Mouse (Mus musculus) midbrain, embryonic 13.5 days (tissue): ENCODE measurements around the gene Vegfd. TPM values are rescaled to one million over a fixed set of nuclear protein-coding genes. Genes with fewer than 3 reads are reported as not detected.

Source experiments
- ATAC-seq: fragments of 200-750 bp; cut with Nextera tagmentation; 2 replicates; pipeline ENCODE4 v1.8.0; 2017; ENCODE audit warnings: mild to moderate bottlenecking, moderate TSS enrichment, moderate library complexity
- H3K27ac ChIP-seq: fragments of 300-500 bp; sonication (generic); 2 replicates; pipeline ENCODE4 v1.5.1; 2015; ENCODE audit warnings: inconsistent platforms, mild to moderate bottlenecking, moderate library complexity
- H3K27me3 ChIP-seq: fragments of 300-500 bp; sonication (generic); 2 replicates; pipeline ENCODE4 v1.6.1; 2015; ENCODE audit warnings: mild to moderate bottlenecking, inconsistent platforms
- H3K36me3 ChIP-seq: fragments of 300-500 bp; sonication (generic); 2 replicates; pipeline ENCODE4 v1.6.1; 2015; ENCODE audit warnings: mild to moderate bottlenecking, inconsistent platforms
- H3K4me1 ChIP-seq: fragments of 300-500 bp; sonication (generic); replicated peaks from 2 replicates; pipeline ENCODE4 v1.6.1; 2015; ENCODE audit warnings: inconsistent platforms
- H3K4me2 ChIP-seq: fragments of 300-500 bp; sonication (generic); replicated peaks from 2 replicates; pipeline ENCODE4 v1.6.1; 2015; ENCODE audit warnings: moderate library complexity, mild to moderate bottlenecking, inconsistent platforms
- H3K4me3 ChIP-seq: fragments of 300-500 bp; sonication (generic); replicated peaks from 2 replicates; pipeline ENCODE4 v1.5.1; 2015; ENCODE audit warnings: mild to moderate bottlenecking, inconsistent platforms
- H3K9ac ChIP-seq: fragments of 300-500 bp; sonication (generic); replicated peaks from 2 replicates; pipeline ENCODE4 v1.6.1; 2015; ENCODE audit warnings: mild to moderate bottlenecking, inconsistent platforms
- H3K9me3 ChIP-seq: fragments of 300-500 bp; sonication (generic); 2 replicates; pipeline ENCODE4 v1.6.1; 2016; ENCODE audit warnings: mild to moderate bottlenecking, inconsistent platforms
- WGBS: fragments of 180-500 bp; shearing (Covaris S2); methylation state at CpG from one replicate; pipeline ENCODE4 v1.1.7; 2015; 5-methylcytosine and 5-hydroxymethylcytosine counted together
- polyA plus RNA-seq: library from polyadenylated mRNA; unstranded; fragments of >200 nt; fragmentation: Nextera tagmentation; extraction: Ambion mirVana; gene quantifications from 2 replicates; pipeline ENCODE4 v1.2.1, GENCODE M21; 2015

The Vegfd gene
- polyA plus RNA-seq, 1 experiment from 2014 or later = 0.12 TPM

DNA sequence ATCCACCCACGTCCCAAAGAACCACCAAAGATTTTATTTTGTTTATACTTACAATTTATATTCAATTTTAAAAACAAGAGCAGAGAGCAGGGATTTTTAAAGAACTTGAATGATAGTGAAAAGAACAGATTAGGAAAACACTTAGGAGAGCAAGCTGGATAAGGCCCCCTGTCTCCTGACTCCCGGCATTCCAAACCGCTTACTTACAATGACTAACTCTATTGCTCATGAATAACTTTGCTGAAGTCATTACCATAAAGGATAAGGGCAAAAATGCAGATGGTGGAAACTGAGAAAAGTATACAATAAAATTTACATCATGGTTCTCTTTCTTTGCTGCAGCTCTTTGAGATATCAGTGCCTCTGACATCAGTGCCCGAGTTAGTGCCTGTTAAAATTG, 20.9 kb downstream of the Vegfd start:
- no peak for ATAC-seq
- Histone ChIP-seq H3K4me1 (no peaks in the 10 kb centered on the region), H3K27ac (no peak overlapping the region), H3K4me2 (no peak overlapping the region), H3K4me3 (no peak overlapping the region), H3K9ac (no peak overlapping the region), H3K36me3 (no peaks in the 10 kb centered on the region), H3K27me3 (no peaks in the 10 kb centered on the region), H3K9me3 (no peaks in the 10 kb centered on the region)
- 75% methylated on average over 4 of the region's 4 CpGs for WGBS

DNA sequence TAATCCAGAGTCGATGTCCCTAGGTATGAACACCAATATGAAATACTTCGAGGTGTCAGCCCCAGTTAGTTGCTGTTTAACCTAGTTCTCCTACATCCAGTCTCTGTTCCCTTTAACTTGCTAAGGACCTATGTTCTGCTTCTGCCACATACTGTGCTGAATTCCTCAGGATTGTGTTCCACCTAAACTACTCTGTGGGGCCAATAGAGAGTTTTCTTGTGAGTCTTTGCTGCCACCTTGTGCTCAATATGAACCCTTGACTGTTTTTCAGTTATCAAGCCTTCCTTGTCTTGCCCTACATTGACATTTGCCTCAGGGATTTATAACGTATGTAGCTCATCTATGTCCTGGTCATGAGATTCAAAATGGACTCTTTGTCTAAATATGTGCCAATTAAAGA, 25.3 kb downstream of the Vegfd start:
- WGBS = 61% methylated on average over 3 of the region's 3 CpGs
- no peaks in the 10 kb centered on the region for H3K27me3 ChIP-seq
- no peak overlapping the region for H3K4me3 ChIP-seq
- no peaks in the 10 kb centered on the region for H3K36me3 ChIP-seq
- H3K4me1 ChIP-seq = no peaks in the 10 kb centered on the region
- H3K9ac ChIP-seq = no peak overlapping the region
- no peak for ATAC-seq
- no peak overlapping the region for H3K4me2 ChIP-seq
- H3K27ac ChIP-seq = no peak overlapping the region
- no peaks in the 10 kb centered on the region for H3K9me3 ChIP-seq

DNA sequence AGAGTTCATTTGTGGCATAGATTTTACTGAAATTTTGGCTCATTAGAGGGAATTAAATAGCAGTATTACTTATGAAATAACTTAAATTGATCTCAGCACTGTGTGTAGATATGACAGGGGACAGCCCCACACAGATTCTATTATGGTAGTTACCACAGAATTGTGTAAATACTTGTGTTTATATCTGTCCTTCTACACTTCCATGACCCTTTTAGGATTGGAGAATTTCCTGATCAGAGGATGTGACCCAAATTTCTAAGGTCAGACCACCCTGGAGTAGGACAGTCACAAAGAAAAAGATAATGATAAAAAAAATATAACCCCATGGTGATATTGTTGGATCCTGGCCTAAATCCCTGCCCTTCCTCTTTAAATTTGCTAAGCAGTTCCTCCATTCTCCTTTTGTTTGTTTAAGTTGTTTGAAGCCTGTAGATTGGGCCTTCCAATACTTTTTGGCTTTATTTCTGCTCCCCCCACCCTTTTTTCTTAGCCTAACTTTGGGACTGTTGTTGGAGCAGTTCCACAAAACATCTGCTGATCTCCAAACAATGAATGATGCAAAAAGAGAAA, 32.0 kb downstream of the Vegfd start:
- H3K4me2 ChIP-seq = no peak overlapping the region
- no peaks in the 10 kb centered on the region for H3K36me3 ChIP-seq
- H3K4me3 ChIP-seq = no peak overlapping the region
- H3K9me3 ChIP-seq = no peaks in the 10 kb centered on the region
- no peaks in the 10 kb centered on the region for H3K4me1 ChIP-seq
- no peaks in the 10 kb centered on the region; the same call in 1 of the 2 replicates for H3K27me3 ChIP-seq
- H3K27ac ChIP-seq = no peak overlapping the region
- no peak for ATAC-seq
- H3K9ac ChIP-seq = no peak overlapping the region

DNA sequence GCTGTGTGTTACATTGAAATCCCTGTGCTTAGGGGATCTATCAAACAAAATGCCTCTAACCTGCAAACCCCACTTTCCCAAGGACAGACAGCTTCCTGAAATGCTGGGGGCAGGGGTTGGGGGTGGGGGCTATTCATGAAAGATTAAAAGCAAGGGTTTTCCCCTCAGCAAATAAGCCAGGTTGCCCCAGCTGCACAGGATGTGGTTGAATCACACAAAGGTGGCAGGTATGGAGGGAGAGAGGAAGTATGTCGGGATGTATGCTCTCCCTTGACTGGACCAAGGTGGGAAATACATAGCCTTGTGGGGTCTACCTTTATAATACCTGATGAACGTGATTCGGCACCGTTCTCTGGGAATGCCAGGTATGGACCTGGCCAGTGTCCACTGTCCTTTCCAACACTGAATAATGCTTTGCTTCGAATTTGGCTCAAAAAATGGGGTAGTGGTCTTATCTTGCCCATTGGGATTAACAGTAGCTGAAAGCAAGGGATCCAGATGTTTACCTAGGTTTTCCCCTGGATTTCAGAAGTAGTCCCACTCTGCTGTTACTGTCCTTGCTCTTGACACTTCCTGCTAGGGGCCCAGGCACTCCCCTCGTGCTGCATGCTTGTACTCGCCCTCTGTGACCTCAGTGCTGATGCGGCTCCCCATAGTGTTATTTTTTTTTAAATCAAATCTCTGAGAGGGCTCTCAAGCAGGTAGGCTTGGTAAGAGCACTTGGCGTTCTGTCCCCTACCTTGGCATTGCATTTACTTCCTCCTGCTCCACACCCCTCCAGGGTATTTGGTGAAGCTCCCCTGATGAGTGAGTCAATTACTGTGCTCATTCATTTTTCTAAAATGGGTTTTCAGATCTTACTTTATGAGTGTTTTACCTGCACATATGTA, 33.2 kb downstream of the Vegfd start:
- Histone ChIP-seq H3K9ac (no peak overlapping the region), H3K27me3 (no peaks in the 10 kb centered on the region; the same call in 1 of the 2 replicates), H3K4me2 (no peak overlapping the region), H3K4me3 (no peak overlapping the region), H3K9me3 (no peaks in the 10 kb centered on the region), H3K36me3 (no peaks in the 10 kb centered on the region), H3K27ac (no peak overlapping the region), H3K4me1 (no peaks in the 10 kb centered on the region)
- no peak for ATAC-seq
- 74% methylated on average over 9 of the region's 9 CpGs for WGBS

DNA sequence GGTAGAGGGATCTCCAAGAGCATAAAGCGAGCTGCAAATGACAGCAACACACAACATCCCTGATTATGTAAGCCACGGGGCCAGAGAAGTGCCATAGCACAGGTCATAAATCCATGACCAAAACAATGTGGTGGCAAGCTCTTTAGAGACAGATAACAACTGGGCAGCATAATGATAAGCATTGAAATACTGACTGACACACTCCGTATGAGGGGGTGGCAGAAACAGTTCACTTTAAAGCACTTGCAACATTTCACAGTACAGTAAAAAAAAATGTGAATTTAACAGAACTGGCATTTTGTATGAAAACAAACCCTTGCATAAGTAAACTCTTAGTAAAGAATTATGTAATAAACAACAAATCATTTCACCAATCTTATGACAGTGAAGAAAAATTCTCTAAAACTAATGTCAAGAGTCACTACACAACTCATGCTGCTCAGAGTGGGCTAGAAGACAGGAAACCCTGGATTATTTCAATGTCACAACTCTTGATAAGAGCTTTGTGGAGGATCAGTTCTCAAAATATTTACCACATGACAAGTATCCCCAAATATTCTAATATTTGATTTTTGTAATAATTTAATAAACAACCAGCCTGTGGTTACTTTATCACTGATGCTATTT, 35.2 kb downstream of the Vegfd start:
- no peaks in the 10 kb centered on the region for H3K9me3 ChIP-seq
- H3K27me3 ChIP-seq = no peaks in the 10 kb centered on the region; the same call in 1 of the 2 replicates
- H3K36me3 ChIP-seq = no peaks in the 10 kb centered on the region
- no peak for ATAC-seq
- H3K4me3 ChIP-seq = no peak overlapping the region
- no peak overlapping the region for H3K4me2 ChIP-seq
- H3K4me1 ChIP-seq = no peaks in the 10 kb centered on the region
- H3K9ac ChIP-seq = no peak overlapping the region
- H3K27ac ChIP-seq = no peak overlapping the region
- WGBS = 84% methylated on average over 3 of the region's 3 CpGs

DNA sequence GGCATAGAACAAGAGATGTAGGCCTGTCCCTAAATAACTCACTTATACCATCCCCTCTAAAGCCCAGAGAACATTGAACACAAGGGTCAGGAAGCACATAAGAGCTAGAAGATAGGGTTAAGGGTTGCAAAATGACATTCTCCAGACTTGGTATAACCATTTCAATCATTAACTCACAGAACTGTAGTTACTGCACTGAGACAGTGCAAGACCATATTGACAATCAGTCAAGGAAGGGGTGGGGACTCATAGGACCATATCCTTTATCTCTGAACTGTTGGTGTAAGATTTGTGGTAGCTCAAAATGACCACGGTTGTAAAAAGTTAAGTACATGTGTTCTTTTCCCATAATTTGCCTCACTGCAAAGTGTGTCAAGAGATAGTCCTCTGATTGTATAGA, 37.4 kb downstream of the Vegfd start:
- Histone ChIP-seq H3K9ac (no peak overlapping the region), H3K27me3 (peaks cover 4% of the 10 kb centered on the region; the same call in 1 of the 2 replicates), H3K4me1 (no peaks in the 10 kb centered on the region), H3K27ac (no peak overlapping the region), H3K9me3 (no peaks in the 10 kb centered on the region), H3K4me2 (no peak overlapping the region), H3K4me3 (no peak overlapping the region), H3K36me3 (no peaks in the 10 kb centered on the region)
- ATAC-seq = no peak
- 83% methylated on average over 1 of the region's 1 CpGs for WGBS

DNA sequence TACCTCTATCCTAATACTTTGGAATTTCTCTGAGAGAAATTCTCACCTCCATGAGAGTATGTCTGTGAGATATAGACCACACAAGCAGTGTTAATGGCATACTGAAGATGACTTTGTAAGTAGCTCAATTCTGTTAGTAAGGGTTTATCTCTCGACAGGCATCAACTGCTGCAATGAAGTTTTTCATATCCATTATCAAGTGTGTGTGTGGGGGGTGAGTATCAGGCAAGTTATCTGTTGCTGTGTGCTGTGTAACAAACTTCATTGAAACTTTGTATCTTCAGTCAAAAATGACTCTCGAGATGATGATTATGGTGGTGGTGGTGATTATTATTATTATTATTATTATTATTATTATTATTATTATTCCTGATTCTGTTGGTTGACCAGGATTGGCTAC, 43.6 kb downstream of the Vegfd start:
- no peaks in the 10 kb centered on the region for H3K9me3 ChIP-seq
- WGBS = 85% methylated on average over 2 of the region's 2 CpGs
- H3K4me1 ChIP-seq = peaks cover 9% of the 10 kb centered on the region; the same call in 1 of the 2 replicates
- no peak overlapping the region for H3K4me2 ChIP-seq
- no peak overlapping the region for H3K9ac ChIP-seq
- no peak overlapping the region for H3K4me3 ChIP-seq
- no peaks in the 10 kb centered on the region for H3K36me3 ChIP-seq
- peaks cover 11% of the 10 kb centered on the region; the same call in 1 of the 2 replicates for H3K27me3 ChIP-seq
- no peak overlapping the region for H3K27ac ChIP-seq
- ATAC-seq = no peak

DNA sequence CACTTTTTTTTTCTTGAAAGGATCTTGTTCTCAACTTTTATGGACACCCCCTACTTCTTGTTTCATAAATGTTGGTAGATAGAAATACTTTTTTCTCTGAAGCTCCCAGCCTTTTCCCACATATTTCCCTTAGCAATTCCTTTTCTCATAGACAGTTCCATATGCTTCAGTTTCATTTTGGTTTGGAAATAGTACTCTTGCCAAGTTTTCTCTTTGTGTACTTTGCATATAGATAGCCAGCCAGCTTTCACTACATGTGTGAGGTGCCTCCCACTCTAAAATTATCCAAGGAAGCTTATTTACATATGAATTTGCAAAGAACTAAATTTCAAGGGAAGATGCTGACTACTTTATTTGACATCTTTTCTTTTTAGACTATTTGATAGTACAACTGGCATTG, 44.8 kb downstream of the Vegfd start:
- Histone ChIP-seq H3K9me3 (no peaks in the 10 kb centered on the region), H3K4me2 (no peak overlapping the region), H3K27ac (no peak overlapping the region), H3K9ac (no peak overlapping the region), H3K4me3 (no peak overlapping the region), H3K4me1 (peaks cover 9% of the 10 kb centered on the region; the same call in 1 of the 2 replicates), H3K36me3 (no peaks in the 10 kb centered on the region), H3K27me3 (peaks cover 11% of the 10 kb centered on the region; the same call in 1 of the 2 replicates)
- ATAC-seq = no peak

DNA sequence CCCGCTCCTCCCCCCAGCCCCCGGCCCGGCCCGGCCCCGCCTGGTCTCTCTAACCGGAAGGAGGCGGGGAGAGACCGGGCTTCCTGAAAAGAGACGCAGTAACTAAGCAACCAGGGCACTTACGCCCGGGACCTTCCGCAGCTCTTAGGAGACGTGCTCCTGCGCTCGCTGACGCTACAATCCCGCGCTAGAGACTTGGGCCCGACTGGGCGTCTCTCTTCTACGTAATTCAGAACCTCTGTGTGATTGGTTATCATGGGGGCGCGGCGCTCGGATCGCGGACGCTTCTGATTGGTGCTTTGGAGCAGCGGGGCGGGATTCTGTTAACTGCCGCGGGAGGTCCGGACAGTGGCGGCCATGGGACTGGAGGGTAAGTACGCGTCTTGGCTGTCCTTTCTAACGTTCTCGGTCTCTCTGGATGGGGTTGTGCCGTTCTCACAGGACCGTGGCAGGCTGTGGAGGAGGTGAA, 46.3 kb downstream of the Vegfd start, which contains the start of gene Piga:
TSS of gene Piga (plus strand) at position 317 of the 469 bp plus-strand sequence.
- 0 out of 2 replicates have a peak within 1 kb of the TSS, but pooled peaks have one; percentile 30 for H3K27ac ChIP-seq
- 21% methylated on average over 39 of the region's 40 CpGs for WGBS
- H3K9me3 ChIP-seq = no peaks in the 10 kb centered on the region
- peaks cover 9% of the 10 kb centered on the region; the same call in 1 of the 2 replicates for H3K4me1 ChIP-seq
- H3K36me3 ChIP-seq = no peaks in the 10 kb centered on the region
- peak within 1 kb of the TSS; percentile 65 for H3K9ac ChIP-seq
- peak within 1 kb of the TSS; percentile 59 for H3K4me2 ChIP-seq
- H3K4me3 ChIP-seq = peak within 1 kb of the TSS; percentile 54
- peak; percentile 100 for ATAC-seq
- H3K27me3 ChIP-seq = peaks cover 11% of the 10 kb centered on the region; the same call in 1 of the 2 replicates

DNA sequence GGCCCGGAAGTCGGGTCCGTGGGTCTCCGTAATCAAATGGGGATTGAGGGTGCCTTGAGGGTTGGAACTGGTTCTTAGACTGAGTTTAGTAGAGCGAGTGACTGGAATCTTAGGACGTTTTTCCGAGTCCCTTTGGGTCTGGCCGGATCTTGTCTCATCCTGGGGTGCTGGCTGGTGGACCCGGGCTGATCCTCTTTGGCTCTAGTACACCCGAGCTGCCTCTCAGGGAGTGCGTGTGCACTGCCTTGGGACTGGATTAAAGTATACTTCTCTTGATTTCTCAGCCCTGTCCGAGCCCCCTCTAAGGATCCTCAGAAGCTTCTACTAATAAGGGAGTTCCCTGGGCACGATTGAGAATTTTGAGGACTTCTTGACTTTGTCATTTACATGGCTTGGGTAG, 46.8 kb downstream of the Vegfd start:
- no peak; the same call in 1 of the 2 replicates for ATAC-seq
- Histone ChIP-seq H3K9me3 (no peaks in the 10 kb centered on the region), H3K27ac (0 out of 2 replicates have a peak overlapping the region, but pooled peaks have one; percentile 30), H3K4me1 (peaks cover 9% of the 10 kb centered on the region; the same call in 1 of the 2 replicates), H3K4me3 (peak overlapping the region; percentile 54), H3K27me3 (peaks cover 7% of the 10 kb centered on the region; the same call in 1 of the 2 replicates), H3K9ac (peak overlapping the region; percentile 65), H3K4me2 (peak overlapping the region; percentile 59), H3K36me3 (no peaks in the 10 kb centered on the region)
- WGBS = 29% methylated on average over 13 of the region's 13 CpGs

DNA sequence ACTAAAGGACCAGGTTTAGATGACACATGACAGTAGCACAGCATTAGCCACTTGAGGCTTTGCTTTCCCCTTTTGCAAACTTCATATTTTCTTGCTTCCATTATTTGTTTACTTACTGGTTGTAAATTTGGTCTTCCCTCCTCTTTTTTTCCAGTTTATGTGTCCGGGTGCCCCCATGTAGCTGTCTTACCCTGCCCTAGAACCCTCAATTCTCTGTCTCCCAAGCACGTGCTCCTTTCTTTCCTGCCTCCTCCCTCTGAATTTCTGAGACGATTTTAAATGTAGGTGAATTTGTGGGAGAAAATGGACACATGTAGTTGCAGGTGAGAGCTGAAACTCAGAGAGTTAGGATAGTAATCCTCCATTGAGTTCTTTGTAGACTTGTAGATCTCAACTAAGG, 47.3 kb downstream of the Vegfd start:
- H3K9ac ChIP-seq = peak overlapping the region; percentile 65; the same call in 1 of the 2 replicates
- H3K4me2 ChIP-seq = peak overlapping the region; percentile 59

More for the DNA sequence above, 47.3 kb downstream of the Vegfd start:
- Histone ChIP-seq H3K4me3 (peak overlapping the region; percentile 54), H3K27ac (no peak overlapping the region), H3K27me3 (peaks cover 7% of the 10 kb centered on the region; the same call in 1 of the 2 replicates), H3K4me1 (peaks cover 9% of the 10 kb centered on the region; the same call in 1 of the 2 replicates), H3K9me3 (no peaks in the 10 kb centered on the region), H3K36me3 (no peaks in the 10 kb centered on the region)
- WGBS = 58% methylated on average over 3 of the region's 3 CpGs
- no peak for ATAC-seq
